ENCODE assay signal across 19 mouse cellular contexts in the genomic region with DNA sequence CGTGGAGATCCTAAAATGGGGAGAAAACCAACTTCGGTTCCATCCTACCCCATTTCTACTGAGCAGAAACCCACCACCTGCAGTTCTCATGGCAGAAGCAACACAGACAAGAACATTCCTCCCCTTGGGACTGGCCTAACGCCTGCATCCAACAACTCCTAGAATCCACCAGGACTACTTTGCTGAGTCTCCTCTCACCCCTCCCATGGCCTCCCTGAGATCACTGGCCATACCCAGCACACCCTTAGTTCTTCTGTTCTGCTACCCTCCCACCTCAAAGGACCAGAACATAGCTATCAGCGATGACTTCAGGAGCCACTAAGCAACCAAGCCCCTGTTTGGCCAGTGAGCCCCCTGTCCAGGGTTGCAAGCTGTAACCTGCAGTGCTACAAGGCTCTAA. TPM values are rescaled to one million over a fixed set of nuclear protein-coding genes. Genes with fewer than 3 reads are reported as not detected.
DNase-seq lines count a peak whose midpoint lies in the region; ATAC-seq lines count a peak whose summit lies in the region.
"Had no signal": no experiment of that assay in that cellular context is flagged by ENCODE, and none has a peak within 500 bp of the region (broad histone marks: within the 10 kb centered on the region; RNA-seq: fewer than 3 reads in every experiment).

No protein-coding gene starts in this region.

- H3K9me3 ChIP-seq in midbrain, embryonic 10.5 days (replicated peaks) = no peaks in the 10 kb centered on the region
- H3K9me3 ChIP-seq in midbrain, embryonic 11.5 days (ENCODE audit: control insufficient read depth, low read length) = no peaks in the 10 kb centered on the region
- no peaks in the 10 kb centered on the region for H3K9me3 ChIP-seq in midbrain, embryonic 13.5 days
- H3K9me3 ChIP-seq in intestine, embryonic 16.5 days (ENCODE audit: control insufficient read depth, low read length) = no peaks in the 10 kb centered on the region
- H3K9me3 ChIP-seq: embryonic facial prominence, embryonic 15.5 days; heart, embryonic 12.5 days; liver, embryonic 12.5 days had no signal

- H3K27me3 ChIP-seq in midbrain, embryonic 10.5 days (ENCODE audit: low read depth, poor library complexity, severe bottlenecking) = no peaks in the 10 kb centered on the region
- no peaks in the 10 kb centered on the region for H3K27me3 ChIP-seq in midbrain, embryonic 11.5 days (ENCODE audit: control insufficient read depth, insufficient read depth, low read length)
- H3K27me3 ChIP-seq in midbrain, embryonic 13.5 days = no peaks in the 10 kb centered on the region
- H3K27me3 ChIP-seq in intestine, embryonic 16.5 days (replicated peaks; ENCODE audit: control insufficient read depth, insufficient read depth, low read length) = no peaks in the 10 kb centered on the region
- H3K27me3 ChIP-seq: embryonic facial prominence, embryonic 15.5 days; heart, embryonic 12.5 days had no signal

- ATAC-seq in midbrain, embryonic 11.5 days (ENCODE audit: low FRiP score) = no peak
- ATAC-seq in midbrain, embryonic 13.5 days = no peak
- no peak for ATAC-seq in erythroid progenitor cell, adult 5-6 weeks (replicated peaks; ENCODE audit: low FRiP score, poor library complexity, severe bottlenecking)
- no peak for ATAC-seq in intestine, embryonic 16.5 days
- ATAC-seq: liver, embryonic 12.5 days had no signal

- no peak overlapping the region for H3K4me3 ChIP-seq in midbrain, embryonic 10.5 days
- H3K4me3 ChIP-seq in midbrain, embryonic 11.5 days (ENCODE audit: low read depth, low read length) = no peak overlapping the region
- H3K4me3 ChIP-seq in midbrain, embryonic 13.5 days (replicated peaks) = no peak overlapping the region
- no peak overlapping the region for H3K4me3 ChIP-seq in intestine, embryonic 16.5 days (ENCODE audit: low read length)
- H3K4me3 ChIP-seq: embryonic facial prominence, embryonic 15.5 days; heart, embryonic 12.5 days; liver, embryonic 12.5 days had no signal

- H3K9ac ChIP-seq in midbrain, embryonic 11.5 days (ENCODE audit: low read length) = no peak overlapping the region
- 0 out of 2 replicates have a peak overlapping the region, but pooled peaks have one; percentile 32 for H3K9ac ChIP-seq in midbrain, embryonic 13.5 days (replicated peaks)
- no peak overlapping the region for H3K9ac ChIP-seq in intestine, embryonic 16.5 days (ENCODE audit: low read depth, low read length)
- H3K9ac ChIP-seq: embryonic facial prominence, embryonic 15.5 days; heart, embryonic 12.5 days; liver, embryonic 12.5 days had no signal

- no peak overlapping the region for H3K4me2 ChIP-seq in midbrain, embryonic 11.5 days
- peak overlapping the region; percentile 66 for H3K4me2 ChIP-seq in midbrain, embryonic 13.5 days (replicated peaks)
- no peak overlapping the region for H3K4me2 ChIP-seq in intestine, embryonic 16.5 days (ENCODE audit: low read depth, low read length)
- H3K4me2 ChIP-seq: embryonic facial prominence, embryonic 15.5 days; heart, embryonic 12.5 days; liver, embryonic 12.5 days had no signal

- H3K27ac ChIP-seq in midbrain, embryonic 10.5 days (replicated peaks) = peak overlapping the region; percentile 77
- no peak overlapping the region for H3K27ac ChIP-seq in midbrain, embryonic 11.5 days (ENCODE audit: low read depth, low read length)
- peak overlapping the region; percentile 93 for H3K27ac ChIP-seq in midbrain, embryonic 13.5 days
- H3K27ac ChIP-seq in intestine, embryonic 16.5 days (ENCODE audit: low read length) = no peak overlapping the region
- H3K27ac ChIP-seq: embryonic facial prominence, embryonic 15.5 days; liver, embryonic 12.5 days had no signal

- DNase-seq in cerebellum, adult 18-20 months = peak; percentile 24 to 39
- no peak for DNase-seq in cerebellum, adult 9-11 months
- no peak for DNase-seq in midbrain, embryonic 10.5 days (ENCODE audit: low spot score)
- DNase-seq in midbrain, embryonic 11.5 days (ENCODE audit: low spot score, missing footprints) = no peak
- DNase-seq in ovary, postnatal 36 days (ENCODE audit: low spot score) = no peak
- DNase-seq: adrenal gland, postnatal 10 days; gastrocnemius, postnatal 25 days; heart, postnatal 36 days; kidney, adult 11 months; kidney, postnatal 25 days; thymus, adult 2 months had no signal

- peaks cover 51% of the 10 kb centered on the region for H3K36me3 ChIP-seq in midbrain, embryonic 10.5 days
- peaks cover 12% of the 10 kb centered on the region; the same call in 1 of the 2 replicates for H3K36me3 ChIP-seq in midbrain, embryonic 11.5 days (ENCODE audit: control insufficient read depth, insufficient read depth, low read length)
- peaks cover 49% of the 10 kb centered on the region for H3K36me3 ChIP-seq in midbrain, embryonic 13.5 days
- peaks cover under 1% of the 10 kb centered on the region; the same call in 1 of the 2 replicates for H3K36me3 ChIP-seq in intestine, embryonic 16.5 days (ENCODE audit: control insufficient read depth, insufficient read depth, low read length)
- H3K36me3 ChIP-seq: liver, embryonic 12.5 days had no signal

- WGBS in midbrain, embryonic 10.5 days = 83% methylated on average over 4 of the region's 4 CpGs
- WGBS in midbrain, embryonic 11.5 days = 85% methylated on average over 4 of the region's 4 CpGs
- 80% methylated on average over 4 of the region's 4 CpGs for WGBS in midbrain, embryonic 13.5 days
- 77% methylated on average over 4 of the region's 4 CpGs for WGBS in intestine, embryonic 16.5 days

- H3K4me1 ChIP-seq in midbrain, embryonic 10.5 days = peaks cover 32% of the 10 kb centered on the region
- H3K4me1 ChIP-seq in midbrain, embryonic 11.5 days (ENCODE audit: control insufficient read depth, insufficient read depth, low read length) = peaks cover 26% of the 10 kb centered on the region
- peaks cover 67% of the 10 kb centered on the region for H3K4me1 ChIP-seq in midbrain, embryonic 13.5 days (replicated peaks)
- peaks cover 6% of the 10 kb centered on the region; the same call in 1 of the 2 replicates for H3K4me1 ChIP-seq in intestine, embryonic 16.5 days (ENCODE audit: control insufficient read depth, insufficient read depth, low read length)
- H3K4me1 ChIP-seq: liver, embryonic 12.5 days had no signal

RNA-seq across cellular contexts. Expression of a gene that starts 10.7 kb away (rescaled TPM):
- polyA plus RNA-seq in midbrain, embryonic 10.5 days (2016; fragmentation: Nextera tagmentation; extraction: Ambion mirVana) = 112 and 134 TPM in 2 replicates
- 100 and 103 TPM in 2 replicates for polyA plus RNA-seq in midbrain, embryonic 11.5 days (2014; fragmentation: Nextera tagmentation; extraction: Ambion mirVana)
- 234 and 240 TPM in 2 replicates for polyA plus RNA-seq in midbrain, embryonic 13.5 days (2015; fragmentation: Nextera tagmentation; extraction: Ambion mirVana)
- total RNA-seq in erythroid progenitor cell, adult 5-6 weeks (2015; ENCODE audit: low replicate concordance) = not detected in 2 replicates
- 7.3 TPM in 1 of 2 replicates, not detected in the other for total RNA-seq in erythroid progenitor cell, adult 5-6 weeks (2017; ENCODE audit: low replicate concordance)
- polyA plus RNA-seq in intestine, embryonic 16.5 days (2015; fragmentation: Nextera tagmentation; extraction: Ambion mirVana) = 29.2 and 35.2 TPM in 2 replicates

RNA-seq across cellular contexts. Expression of a gene that starts 16.6 kb away (rescaled TPM):
- polyA plus RNA-seq in midbrain, embryonic 10.5 days (2016; fragmentation: Nextera tagmentation; extraction: Ambion mirVana) = 34.2 and 41.7 TPM in 2 replicates
- polyA plus RNA-seq in midbrain, embryonic 11.5 days (2014; fragmentation: Nextera tagmentation; extraction: Ambion mirVana) = 42.0 and 47.3 TPM in 2 replicates
- polyA plus RNA-seq in midbrain, embryonic 13.5 days (2015; fragmentation: Nextera tagmentation; extraction: Ambion mirVana) = 66.3 and 68.9 TPM in 2 replicates
- 7.5 and 13.3 TPM in 2 replicates for total RNA-seq in erythroid progenitor cell, adult 5-6 weeks (2015; ENCODE audit: low replicate concordance)
- 9.5 and 13.1 TPM in 2 replicates for total RNA-seq in erythroid progenitor cell, adult 5-6 weeks (2017; ENCODE audit: low replicate concordance)
- 32.8 and 33.0 TPM in 2 replicates for polyA plus RNA-seq in intestine, embryonic 16.5 days (2015; fragmentation: Nextera tagmentation; extraction: Ambion mirVana)

RNA-seq across cellular contexts. Expression of a gene that starts 29.2 kb away (rescaled TPM):
- 0.07 and 0.17 TPM in 2 replicates for polyA plus RNA-seq in midbrain, embryonic 10.5 days (2016; fragmentation: Nextera tagmentation; extraction: Ambion mirVana)
- 0.11 and 0.29 TPM in 2 replicates for polyA plus RNA-seq in midbrain, embryonic 11.5 days (2014; fragmentation: Nextera tagmentation; extraction: Ambion mirVana)
- 0.44 TPM in 1 of 2 replicates, not detected in the other for polyA plus RNA-seq in midbrain, embryonic 13.5 days (2015; fragmentation: Nextera tagmentation; extraction: Ambion mirVana)
- not detected in 2 replicates for total RNA-seq in erythroid progenitor cell, adult 5-6 weeks (2015; ENCODE audit: low replicate concordance)
- total RNA-seq in erythroid progenitor cell, adult 5-6 weeks (2017; ENCODE audit: low replicate concordance) = not detected in 2 replicates
- polyA plus RNA-seq in intestine, embryonic 16.5 days (2015; fragmentation: Nextera tagmentation; extraction: Ambion mirVana) = 3.0 and 7.5 TPM in 2 replicates
- total RNA-seq: CH12.LX; gastrocnemius, postnatal 25 days; heart, postnatal 36 days; layer of hippocampus, postnatal 14 days had no signal

Comparison
In these comparisons a context has a peak if more than half of its experiments do, and no peak if none do; other contexts are left out.
1. DNase-seq: peak in cerebellum, adult 18-20 months (2 of 2); none in cerebellum, adult 9-11 months (single experiment), midbrain, embryonic 10.5 days (single experiment), midbrain, embryonic 11.5 days (single experiment) and ovary, postnatal 36 days (single experiment).
2. H3K27ac ChIP-seq: peak in midbrain, embryonic 10.5 days (single experiment) and midbrain, embryonic 13.5 days (single experiment); none in midbrain, embryonic 11.5 days (single experiment) and intestine, embryonic 16.5 days (single experiment).